Mouse (Mus musculus) heart, postnatal 25 days (tissue): Measurements from ENCODE around the gene Atp6v1c2. TPM values are rescaled to one million over a fixed set of nuclear protein-coding genes. Genes with fewer than 3 reads are reported as not detected.
A peak's percentile ranks its signal among the peaks of the same experiment; 100 is the strongest.

ENCODE experiments used
- DNase-seq: peaks from one replicate; pipeline ENCODE4 v3.0.0; 2022; ENCODE audit warnings: low spot score
- intact Hi-C: fragments of 180-260 bp; cut with DNase I; formaldehyde crosslinking; loops from one replicate; pipeline ENCODE4 v1.15.1; 2025
- microRNA-seq: library from miRNA; unstranded; fragments of <30 nt; microRNA quantifications from one replicate; pipeline ENCODE4 v1.2.0, GENCODE M21; 2022
- total RNA-seq, 2 experiments: library from RNA; stranded (reverse); gene quantifications; 2 replicates each; pipeline ENCODE4 v1.2.3; 2021

Atp6v1c2 gene
- total RNA-seq, 2 experiments from 2014 or later: not detected

- peak; percentile 80 for DNase-seq
- intact Hi-C loops: loop anchor here (5.0 kb wide), 1 partner anchor 81 kb away; the partner anchor contains the start of gene Nol10
These were observed 63.0 kb downstream of the Atp6v1c2 start, which contains the start of gene Pdia6 for GRCm38 (mm10) chr12:17265971-17266672. TSS of gene Pdia6 (plus strand) at chr12:17266545.

- DNase-seq: no peak
- intact Hi-C loops: loop anchor here (5.0 kb wide), 1 partner anchor 82 kb away; the partner anchor contains the start of gene Nol10
These were observed 64.3 kb downstream of the Atp6v1c2 start for GRCm38 (mm10) chr12:17264826-17265225.

- intact Hi-C loops: no loop called here
- no peak for DNase-seq
These were observed 65.3 kb downstream of the Atp6v1c2 start for GRCm38 (mm10) chr12:17263881-17264280.

GRCm38 (mm10) chr12:17261005-17261404 is 68.2 kb downstream of the Atp6v1c2 start:
- intact Hi-C loops: no loop called here
- DNase-seq: no peak

GRCm38 (mm10) chr12:17258431-17258830 is 70.7 kb downstream of the Atp6v1c2 start:
- intact Hi-C loops: loop anchor here (5.0 to 10.0 kb wide), 3 partner anchors 426 to 544 kb away; no protein-coding TSS in a partner anchor
- no peak for DNase-seq

GRCm38 (mm10) chr12:17256905-17257304 is 72.3 kb downstream of the Atp6v1c2 start:
- intact Hi-C loops: loop anchor here (1.0 to 10.0 kb wide), 4 partner anchors 224 to 542 kb away; no protein-coding TSS in a partner anchor
- DNase-seq: no peak

- no peak for DNase-seq
- intact Hi-C loops: loop anchor here (5.0 to 10.0 kb wide), 3 partner anchors 429 to 541 kb away; no protein-coding TSS in a partner anchor
These were observed 73.6 kb downstream of the Atp6v1c2 start for GRCm38 (mm10) chr12:17255602-17256001.

- DNase-seq: no peak
- intact Hi-C loops: loop anchor here (10.0 kb wide), 2 partner anchors 432 to 538 kb away; no protein-coding TSS in a partner anchor
These were observed 76.1 kb downstream of the Atp6v1c2 start for GRCm38 (mm10) chr12:17253069-17253468.

GRCm38 (mm10) chr12:17250962-17251361 is 78.2 kb downstream of the Atp6v1c2 start:
- intact Hi-C loops: loop anchor here (10.0 kb wide), 2 partner anchors 434 to 536 kb away; no protein-coding TSS in a partner anchor
- no peak for DNase-seq

GRCm38 (mm10) chr12:17242041-17242440 is 87.1 kb downstream of the Atp6v1c2 start:
- DNase-seq: no peak
- intact Hi-C loops: no loop called here

GRCm38 (mm10) chr12:17241614-17242013 is 87.5 kb downstream of the Atp6v1c2 start:
- DNase-seq: no peak
- intact Hi-C loops: no loop called here

GRCm38 (mm10) chr12:17241016-17241415 is 88.1 kb downstream of the Atp6v1c2 start:
- intact Hi-C loops: no loop called here
- no peak for DNase-seq

- intact Hi-C loops: no loop called here
- DNase-seq: no peak
These were observed 89.8 kb downstream of the Atp6v1c2 start for GRCm38 (mm10) chr12:17239428-17239688.

GRCm38 (mm10) chr12:17238588-17239427 is 90.4 kb downstream of the Atp6v1c2 start:
- DNase-seq: no peak
- intact Hi-C loops: no loop called here

GRCm38 (mm10) chr12:17235535-17236313 is 93.4 kb downstream of the Atp6v1c2 start:
- intact Hi-C loops: no loop called here
- DNase-seq: no peak

Small RNA genes within 50 kb of the gene (microRNA-seq; reads per million reads assigned to microRNA genes)
- gene Mir3066: 1.4 reads per million

Other genes with a start within 250 kb of the Atp6v1c2 start
- not detected for gene Kcnf1, start 152.5 kb downstream of the Atp6v1c2 start, total RNA-seq
- gene Pdia6, start 62.8 kb downstream of the Atp6v1c2 start, total RNA-seq: 100 to 1,000 TPM; 111 to 134 TPM
- 1 to 10 TPM; 7.1 TPM for gene Nol10, start 19.1 kb upstream of the Atp6v1c2 start, total RNA-seq
- 10 to 100 TPM; 69.3 to 72.3 TPM for gene Odc1, start 215.4 kb upstream of the Atp6v1c2 start, total RNA-seq